Mouse (Mus musculus) heart, postnatal 14 days (tissue): ENCODE results near the gene Col8a2. TPM values are rescaled to one million over a fixed set of nuclear protein-coding genes. Genes with fewer than 3 reads are reported as not detected.

ENCODE experiments used
- DNase-seq, 2 experiments: peaks; one replicate each; pipeline ENCODE4 v3.0.0; 2021 to 2022
- intact Hi-C: fragments of 180-260 bp; cut with DNase I; formaldehyde crosslinking; loops from one replicate; pipeline ENCODE4 v1.15.1; 2025
- total RNA-seq, 2 experiments: library from RNA; stranded (reverse); gene quantifications; 2 replicates each; pipeline ENCODE4 v1.2.3; 2021

Gene Col8a2
- total RNA-seq, 2 experiments from 2014 or later: 0.79 to 0.85 TPM

GRCm38 (mm10) chr4:126259523-126260160 is 27.0 kb upstream of the Col8a2 start:
- DNase-seq: peak; percentile 84
- intact Hi-C loops: no loop called here

GRCm38 (mm10) chr4:126260520-126261201 is 25.9 kb upstream of the Col8a2 start:
- intact Hi-C loops: loop anchor here (1.0 kb wide), 1 partner anchor 33 kb away; no protein-coding TSS in a partner anchor
- DNase-seq: peak; percentile 86

- intact Hi-C loops: loop anchor here (1.0 kb wide), 1 partner anchor 34 kb away; no protein-coding TSS in a partner anchor
These were observed 25.3 kb upstream of the Col8a2 start for GRCm38 (mm10) chr4:126261266-126261665.

GRCm38 (mm10) chr4:126261675-126262074 is 24.9 kb upstream of the Col8a2 start:
- intact Hi-C loops: loop anchor here (1.0 to 2.0 kb wide), 2 partner anchors 34 to 79 kb away; no protein-coding TSS in a partner anchor
- no peak for DNase-seq

More at GRCm38 (mm10) chr4:126261266-126261665, 25.3 kb upstream of the Col8a2 start:
- peak in 1 of 2 experiments; percentile 32 for DNase-seq

- peak; percentile 99 to 100 for DNase-seq
- intact Hi-C loops: loop anchor here (2.0 kb wide), 1 partner anchor 79 kb away; no protein-coding TSS in a partner anchor
These were observed 24.3 kb upstream of the Col8a2 start, which contains the start of gene Trappc3 for GRCm38 (mm10) chr4:126262119-126262807. Trappc3 (plus strand) TSS chr4:126262325.

- DNase-seq: no peak
- intact Hi-C loops: loop anchor here (5.0 kb wide), 1 partner anchor 182 kb away; no protein-coding TSS in a partner anchor
These were observed 17.3 kb upstream of the Col8a2 start for GRCm38 (mm10) chr4:126269292-126269691.

GRCm38 (mm10) chr4:126273753-126274152 is 12.8 kb upstream of the Col8a2 start:
- intact Hi-C loops: no loop called here
- no peak for DNase-seq

GRCm38 (mm10) chr4:126275081-126275480 is 11.5 kb upstream of the Col8a2 start:
- intact Hi-C loops: no loop called here
- no peak for DNase-seq

- intact Hi-C loops: no loop called here
- DNase-seq: peak in 1 of 2 experiments; percentile 67
These were observed 10.9 kb upstream of the Col8a2 start for GRCm38 (mm10) chr4:126275681-126276131.

GRCm38 (mm10) chr4:126277906-126278564 is 8.6 kb upstream of the Col8a2 start:
- peak; percentile 56 to 76 for DNase-seq
- intact Hi-C loops: loop anchor here (1.0 kb wide), 1 partner anchor 31 kb away; no protein-coding TSS in a partner anchor

- intact Hi-C loops: loop anchor here (1.0 kb wide), 1 partner anchor 31 kb away; no protein-coding TSS in a partner anchor
- no peak for DNase-seq
These were observed 8.1 kb upstream of the Col8a2 start for GRCm38 (mm10) chr4:126278565-126278915.

GRCm38 (mm10) chr4:126278961-126279360 is 7.6 kb upstream of the Col8a2 start:
- intact Hi-C loops: loop anchor here (1.0 kb wide), 1 partner anchor 30 kb away; no protein-coding TSS in a partner anchor
- DNase-seq: no peak

GRCm38 (mm10) chr4:126281706-126282105 is 4.9 kb upstream of the Col8a2 start:
- no peak for DNase-seq
- intact Hi-C loops: no loop called here

- DNase-seq: no peak
- intact Hi-C loops: no loop called here
These were observed 3.0 kb upstream of the Col8a2 start for GRCm38 (mm10) chr4:126283582-126283981.

- intact Hi-C loops: no loop called here
- no peak for DNase-seq
These were observed 856 bp downstream of the Col8a2 start for GRCm38 (mm10) chr4:126287302-126287995.

- DNase-seq: no peak
- intact Hi-C loops: no loop called here
These were observed 1.6 kb downstream of the Col8a2 start for GRCm38 (mm10) chr4:126288085-126288666.

- intact Hi-C loops: no loop called here
- no peak for DNase-seq
These were observed 3.7 kb downstream of the Col8a2 start for GRCm38 (mm10) chr4:126290314-126290713.

GRCm38 (mm10) chr4:126291196-126291595 is 4.6 kb downstream of the Col8a2 start:
- no peak for DNase-seq

GRCm38 (mm10) chr4:126295152-126295551 is 8.6 kb downstream of the Col8a2 start:
- intact Hi-C loops: no loop called here

More at GRCm38 (mm10) chr4:126291196-126291595, 4.6 kb downstream of the Col8a2 start:
- intact Hi-C loops: no loop called here

More at GRCm38 (mm10) chr4:126295152-126295551, 8.6 kb downstream of the Col8a2 start:
- no peak for DNase-seq
